Mouse (Mus musculus): ENCODE measurements around the gene Itga4. TPM values are rescaled to one million over a fixed set of nuclear protein-coding genes. Genes with fewer than 3 reads are reported as not detected.

Gene Itga4
- total RNA-seq, 1 experiment: 1.2 TPM

DNA sequence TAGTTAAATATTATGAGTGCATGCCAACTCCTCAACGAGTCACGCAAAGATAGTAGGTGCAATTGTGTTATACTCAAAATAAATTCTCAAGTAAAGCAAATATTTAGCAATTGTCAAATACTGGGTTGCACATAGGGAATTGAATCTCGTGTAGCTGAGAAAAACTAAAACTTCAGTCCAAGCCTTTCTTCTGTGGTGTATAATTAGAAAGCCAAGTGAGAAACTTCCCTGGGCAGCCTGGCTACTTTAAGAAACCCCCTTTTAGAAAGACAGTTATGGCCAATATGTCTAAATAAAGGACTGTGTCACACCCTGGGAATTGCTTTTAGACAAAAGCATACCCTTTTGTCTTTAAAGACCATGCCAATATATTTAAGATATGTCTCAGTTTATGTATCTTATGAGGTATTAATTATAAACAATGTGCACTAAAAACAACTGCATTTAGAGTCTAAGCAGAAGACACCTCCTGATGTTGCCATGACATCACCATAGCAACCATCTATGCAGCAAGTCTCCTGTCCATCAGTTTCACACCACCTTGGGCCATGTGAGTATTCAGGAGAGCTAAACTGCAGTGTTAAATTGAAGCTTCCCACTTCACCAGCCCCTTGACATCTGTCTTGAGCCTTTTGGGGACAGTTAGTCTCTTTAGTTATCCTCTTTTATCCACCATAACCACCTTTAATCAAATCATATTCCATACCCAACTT is 30.4 kb upstream of the Itga4 start:
- H3K9me3 ChIP-seq (ENCODE audit: control insufficient read depth, insufficient read depth, low read depth, low read length): no peaks in the 10 kb centered on the region
- no peak for DNase-seq (ENCODE audit: low read depth, low spot score)
- H3K4me1 ChIP-seq (ENCODE audit: control insufficient read depth in 2 of 2, insufficient read depth in 2 of 2, low read length in 2 of 2, poor library complexity in 1 of 2): no peaks in the 10 kb centered on the region
- no peaks in the 10 kb centered on the region for H3K36me3 ChIP-seq (ENCODE audit: control insufficient read depth, insufficient read depth, low read length, poor library complexity, severe bottlenecking)
- no peak overlapping the region for H3K27ac ChIP-seq (ENCODE audit: insufficient read depth, low read depth, low read length, poor library complexity, severe bottlenecking)
- no peak for TF ChIP-seq HCFC1 (IDR thresholded peaks at IDR 0.05; ENCODE audit: borderline replicate concordance, insufficient read depth, low read length)
- no peak for TF ChIP-seq CHD2 (IDR thresholded peaks at IDR 0.05; ENCODE audit: low read depth, low read length)
- no peak for TF ChIP-seq ZNF384 (IDR thresholded peaks at IDR 0.05; ENCODE audit: low read depth, low read length)
- TF ChIP-seq ZC3H11A (IDR thresholded peaks at IDR 0.05; ENCODE audit: borderline replicate concordance, low read depth, low read length): no peak
- TF ChIP-seq MAFK (IDR thresholded peaks at IDR 0.05; ENCODE audit: insufficient read depth, low read depth, low read length): no peak
- no peak overlapping the region for H3K9ac ChIP-seq (ENCODE audit: insufficient read depth, low read depth, low read length, poor library complexity, severe bottlenecking)
- in situ Hi-C loops (cut with MboI; ENCODE audit: low sequenced_read_pairs in 2 of 2, unreplicated experiment in 2 of 2): no loop called here
- H3K4me3 ChIP-seq (ENCODE audit: insufficient read depth in 1 of 2, low read depth in 1 of 2, low read length in 2 of 2, poor library complexity in 1 of 2, severe bottlenecking in 1 of 2): no peak overlapping the region

- Histone ChIP-seq H3K27ac (ENCODE audit: insufficient read depth, low read depth, low read length, poor library complexity, severe bottlenecking) (no peak overlapping the region), H3K4me3 (ENCODE audit: insufficient read depth in 1 of 2, low read depth in 1 of 2, low read length in 2 of 2, poor library complexity in 1 of 2, severe bottlenecking in 1 of 2) (no peak overlapping the region), H3K9me3 (ENCODE audit: control insufficient read depth, insufficient read depth, low read depth, low read length) (no peaks in the 10 kb centered on the region), H3K36me3 (ENCODE audit: control insufficient read depth, insufficient read depth, low read length, poor library complexity, severe bottlenecking) (no peaks in the 10 kb centered on the region), H3K9ac (ENCODE audit: insufficient read depth, low read depth, low read length, poor library complexity, severe bottlenecking) (no peak overlapping the region), H3K4me1 (ENCODE audit: control insufficient read depth in 2 of 2, insufficient read depth in 2 of 2, low read length in 2 of 2, poor library complexity in 1 of 2) (no peaks in the 10 kb centered on the region)
- in situ Hi-C loops (cut with MboI; ENCODE audit: low sequenced_read_pairs in 2 of 2, unreplicated experiment in 2 of 2): no loop called here
- DNase-seq (ENCODE audit: low read depth, low spot score): no peak
- TF ChIP-seq ZNF384 (IDR thresholded peaks at IDR 0.05; ENCODE audit: low read depth, low read length): no peak
- TF ChIP-seq ZC3H11A (IDR thresholded peaks at IDR 0.05; ENCODE audit: borderline replicate concordance, low read depth, low read length): no peak
Measured at GRCm38 (mm10) chr2:79227805-79228241, 27.4 kb upstream of the Itga4 start.

DNA sequence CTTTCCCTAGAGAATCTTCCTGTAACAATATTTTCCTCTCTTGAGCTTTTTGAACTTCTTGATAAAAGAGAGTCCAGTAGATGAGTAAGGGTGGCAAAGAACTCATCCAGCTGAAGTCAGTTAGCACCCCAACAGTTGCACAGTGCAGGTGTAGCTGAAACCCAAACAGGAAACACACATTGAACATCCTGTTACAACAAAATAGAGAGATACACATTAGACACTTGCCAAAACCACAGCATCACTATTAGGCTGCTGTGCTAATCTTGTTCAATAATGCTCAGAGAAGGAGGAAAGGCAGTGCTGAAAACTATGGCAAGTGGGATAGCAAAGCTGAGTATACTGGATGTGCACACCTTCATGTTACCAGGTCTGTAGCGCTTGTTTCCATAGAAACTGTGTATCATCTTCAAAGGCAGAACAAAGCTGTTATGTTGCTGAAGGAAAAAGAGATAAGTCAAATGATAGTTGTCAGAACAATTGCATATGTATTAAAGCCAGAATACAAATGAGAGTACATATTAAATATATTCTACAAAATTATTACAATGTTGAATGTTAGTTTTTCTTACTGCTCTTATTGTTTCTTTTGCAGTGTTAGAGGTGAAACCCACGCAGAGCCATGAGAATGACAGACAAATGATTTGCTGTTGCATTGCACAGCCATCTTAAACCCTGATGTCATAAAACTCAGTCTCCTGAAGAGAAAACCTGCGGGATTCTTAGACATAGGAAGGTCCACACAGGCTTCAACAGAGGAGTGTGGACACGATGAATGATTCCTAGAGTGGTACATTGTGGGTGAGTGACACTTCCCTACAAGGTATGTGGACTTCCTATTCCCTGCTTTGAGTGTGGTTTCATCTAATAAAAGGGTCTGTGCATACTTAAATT is 23.9 kb upstream of the Itga4 start:
- TF ChIP-seq CHD2 (IDR thresholded peaks at IDR 0.05; ENCODE audit: low read depth, low read length) (no peak), ZNF384 (IDR thresholded peaks at IDR 0.05; ENCODE audit: low read depth, low read length) (no peak), MAFK (IDR thresholded peaks at IDR 0.05; ENCODE audit: insufficient read depth, low read depth, low read length) (no peak), ZC3H11A (IDR thresholded peaks at IDR 0.05; ENCODE audit: borderline replicate concordance, low read depth, low read length) (no peak), HCFC1 (IDR thresholded peaks at IDR 0.05; ENCODE audit: borderline replicate concordance, insufficient read depth, low read length) (no peak)
- H3K4me3 ChIP-seq (ENCODE audit: insufficient read depth in 1 of 2, low read depth in 1 of 2, low read length in 2 of 2, poor library complexity in 1 of 2, severe bottlenecking in 1 of 2): no peak overlapping the region
- H3K4me1 ChIP-seq (ENCODE audit: control insufficient read depth in 2 of 2, insufficient read depth in 2 of 2, low read length in 2 of 2, poor library complexity in 1 of 2): no peaks in the 10 kb centered on the region
- no peaks in the 10 kb centered on the region for H3K9me3 ChIP-seq (ENCODE audit: control insufficient read depth, insufficient read depth, low read depth, low read length)
- H3K27ac ChIP-seq (ENCODE audit: insufficient read depth, low read depth, low read length, poor library complexity, severe bottlenecking): no peak overlapping the region
- H3K9ac ChIP-seq (ENCODE audit: insufficient read depth, low read depth, low read length, poor library complexity, severe bottlenecking): no peak overlapping the region
- in situ Hi-C loops (cut with MboI; ENCODE audit: low sequenced_read_pairs in 2 of 2, unreplicated experiment in 2 of 2): no loop called here
- DNase-seq (ENCODE audit: low read depth, low spot score): no peak
- H3K36me3 ChIP-seq (ENCODE audit: control insufficient read depth, insufficient read depth, low read length, poor library complexity, severe bottlenecking): no peaks in the 10 kb centered on the region

DNA sequence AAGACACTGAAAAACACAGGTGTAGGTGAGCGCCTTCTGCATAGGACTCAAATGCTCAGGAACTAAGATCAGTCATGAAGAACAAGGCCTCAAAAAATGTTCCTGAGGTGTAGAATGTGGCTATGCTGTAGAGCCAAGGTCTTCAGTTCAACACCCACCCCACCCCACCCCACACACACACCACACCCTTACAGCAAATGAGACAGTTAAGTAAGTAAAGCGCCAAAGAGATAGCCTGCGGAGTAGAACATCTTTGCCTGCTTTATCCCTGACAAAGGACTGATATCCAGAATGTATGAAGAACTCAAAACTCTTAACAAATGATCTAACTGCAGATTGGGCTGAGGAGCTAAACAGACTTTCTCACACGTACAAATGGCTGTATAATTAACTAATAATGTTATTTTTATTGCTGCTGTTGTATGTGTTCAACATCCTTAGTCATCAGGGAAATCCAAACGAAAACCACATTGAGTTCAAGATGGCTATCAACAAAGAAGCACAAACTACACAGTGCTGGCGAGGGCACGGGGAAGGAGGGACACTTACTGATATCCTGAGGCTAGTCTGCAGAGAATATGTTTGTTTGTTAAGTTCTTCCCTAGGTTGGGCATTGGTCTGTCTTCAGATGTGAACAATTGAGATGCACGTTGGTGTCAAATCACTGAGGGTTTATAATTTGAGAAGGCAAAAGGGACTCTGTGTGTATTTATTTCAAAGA is 19.3 kb upstream of the Itga4 start:
- in situ Hi-C loops (cut with MboI; ENCODE audit: low sequenced_read_pairs in 2 of 2, unreplicated experiment in 2 of 2): no loop called here
- no peaks in the 10 kb centered on the region for H3K9me3 ChIP-seq (ENCODE audit: control insufficient read depth, insufficient read depth, low read depth, low read length)

More for the DNA sequence above, 19.3 kb upstream of the Itga4 start:
- no peak for DNase-seq (ENCODE audit: low read depth, low spot score)
- Histone ChIP-seq H3K9ac (ENCODE audit: insufficient read depth, low read depth, low read length, poor library complexity, severe bottlenecking) (no peak overlapping the region), H3K4me3 (ENCODE audit: insufficient read depth in 1 of 2, low read depth in 1 of 2, low read length in 2 of 2, poor library complexity in 1 of 2, severe bottlenecking in 1 of 2) (no peak overlapping the region), H3K27ac (ENCODE audit: insufficient read depth, low read depth, low read length, poor library complexity, severe bottlenecking) (no peak overlapping the region), H3K4me1 (ENCODE audit: control insufficient read depth in 2 of 2, insufficient read depth in 2 of 2, low read length in 2 of 2, poor library complexity in 1 of 2) (no peaks in the 10 kb centered on the region), H3K36me3 (ENCODE audit: control insufficient read depth, insufficient read depth, low read length, poor library complexity, severe bottlenecking) (no peaks in the 10 kb centered on the region)
- TF ChIP-seq HCFC1 (IDR thresholded peaks at IDR 0.05; ENCODE audit: borderline replicate concordance, insufficient read depth, low read length) (no peak), CHD2 (IDR thresholded peaks at IDR 0.05; ENCODE audit: low read depth, low read length) (no peak), ZNF384 (IDR thresholded peaks at IDR 0.05; ENCODE audit: low read depth, low read length) (no peak), MAFK (IDR thresholded peaks at IDR 0.05; ENCODE audit: insufficient read depth, low read depth, low read length) (no peak), ZC3H11A (IDR thresholded peaks at IDR 0.05; ENCODE audit: borderline replicate concordance, low read depth, low read length) (no peak)

All from ES-E14 (cell line).